Mouse (Mus musculus) intestine, embryonic 16.5 days (tissue): ENCODE measurements at regions not wholly inside any gene's neighbourhood (a gene's known extent, or its start where the extent isn't known, plus 50 kb on each side); places are given as distances from the start of the nearest gene placed in this dataset.

ENCODE experiments used
- ATAC-seq: fragments of 200-750 bp; cut with Nextera tagmentation; 2 replicates; pipeline ENCODE4 v1.8.0; 2017; ENCODE audit warnings: moderate TSS enrichment, moderate library complexity
- H3K27ac ChIP-seq: fragments of 300-500 bp; sonication (generic); 2 replicates; pipeline ENCODE4 v1.5.1; 2014; ENCODE audit warnings: mild to moderate bottlenecking, low read length
- H3K27me3 ChIP-seq: fragments of 300-500 bp; sonication (generic); replicated peaks from 2 replicates; pipeline ENCODE4 v1.6.1; 2014; ENCODE audit warnings: low read length, control low read depth, mixed read lengths; ENCODE audit not compliant: control insufficient read depth, insufficient read depth
- H3K36me3 ChIP-seq: fragments of 300-500 bp; sonication (generic); 2 replicates; pipeline ENCODE4 v1.6.1; 2014; ENCODE audit warnings: low read length, control low read depth; ENCODE audit not compliant: control insufficient read depth, insufficient read depth
- H3K4me1 ChIP-seq: fragments of 300-500 bp; sonication (generic); 2 replicates; pipeline ENCODE4 v1.6.1; 2014; ENCODE audit warnings: low read length, control low read depth, mixed read lengths; ENCODE audit not compliant: control insufficient read depth, insufficient read depth
- H3K4me2 ChIP-seq: fragments of 300-500 bp; sonication (generic); 2 replicates; pipeline ENCODE4 v1.6.1; 2014; ENCODE audit warnings: low read depth, low read length, control low read depth
- H3K4me3 ChIP-seq: fragments of 300-500 bp; sonication (generic); 2 replicates; pipeline ENCODE4 v1.5.1; 2014; ENCODE audit warnings: mild to moderate bottlenecking, low read length
- H3K9ac ChIP-seq: fragments of 300-500 bp; sonication (generic); 2 replicates; pipeline ENCODE4 v1.6.1; 2014; ENCODE audit warnings: low read depth, low read length
- H3K9me3 ChIP-seq: fragments of 300-500 bp; sonication (generic); 2 replicates; pipeline ENCODE4 v1.6.1; 2016; ENCODE audit warnings: low read length, control low read depth; ENCODE audit not compliant: control insufficient read depth
- WGBS: fragments of 180-500 bp; shearing (Covaris S2); extraction: QIAGEN DNeasy Blood & Tissue Kit; methylation state at CpG from one replicate; pipeline ENCODE4 v1.1.7; 2014; 5-methylcytosine and 5-hydroxymethylcytosine counted together

- no peaks in the 10 kb centered on the region for H3K4me1 ChIP-seq
- no peak for ATAC-seq
- 64% methylated on average over 2 of the region's 2 CpGs for WGBS
- no peaks in the 10 kb centered on the region for H3K27me3 ChIP-seq
- no peaks in the 10 kb centered on the region for H3K9me3 ChIP-seq
- no peaks in the 10 kb centered on the region for H3K36me3 ChIP-seq
- H3K4me3 ChIP-seq, result no peak overlapping the region
- no peak overlapping the region for H3K27ac ChIP-seq
- no peak overlapping the region for H3K4me2 ChIP-seq
- no peak overlapping the region for H3K9ac ChIP-seq
Measured at GRCm38 (mm10) chr7:125263756-125264155, 180.7 kb upstream of the Kdm8 start.

DNA sequence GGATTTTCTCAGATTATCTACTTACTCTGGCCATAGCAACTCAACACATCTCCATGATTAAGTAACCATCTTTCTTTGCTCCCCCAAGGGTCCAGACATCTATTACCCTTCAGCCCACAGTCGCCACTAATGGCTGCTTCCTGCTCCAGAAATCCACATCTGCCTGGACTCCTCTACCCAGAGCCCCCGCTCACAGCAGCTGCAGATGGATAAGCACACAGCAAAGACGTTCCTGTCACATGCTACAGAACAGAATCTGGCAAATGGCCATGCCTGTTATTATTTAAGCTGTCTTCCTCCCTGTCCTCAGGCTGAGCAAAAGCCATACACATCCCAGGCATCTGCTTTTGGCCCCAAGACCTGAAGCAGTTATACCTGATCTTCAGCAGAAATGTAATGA is 173.8 kb upstream of the Kdm8 start:
- 0 out of 2 replicates have a peak, but pooled peaks have one; percentile 31 for ATAC-seq
- no peaks in the 10 kb centered on the region for H3K9me3 ChIP-seq
- H3K4me3 ChIP-seq, result no peak overlapping the region
- 39% methylated on average over 3 of the region's 3 CpGs for WGBS
- H3K27ac ChIP-seq, result no peak overlapping the region
- no peaks in the 10 kb centered on the region for H3K27me3 ChIP-seq
- H3K4me1 ChIP-seq, result no peaks in the 10 kb centered on the region
- no peak overlapping the region for H3K9ac ChIP-seq
- H3K36me3 ChIP-seq, result no peaks in the 10 kb centered on the region
- no peak overlapping the region for H3K4me2 ChIP-seq

GRCm38 (mm10) chr7:125271356-125271755 is 173.1 kb upstream of the Kdm8 start:
- no peaks in the 10 kb centered on the region for H3K9me3 ChIP-seq
- H3K4me2 ChIP-seq, result no peak overlapping the region
- no peaks in the 10 kb centered on the region for H3K27me3 ChIP-seq
- no peak for ATAC-seq
- H3K27ac ChIP-seq, result no peak overlapping the region
- H3K9ac ChIP-seq, result no peak overlapping the region
- no peaks in the 10 kb centered on the region for H3K36me3 ChIP-seq
- WGBS, result 86% methylated on average over 4 of the region's 4 CpGs
- no peaks in the 10 kb centered on the region for H3K4me1 ChIP-seq
- no peak overlapping the region for H3K4me3 ChIP-seq

- H3K4me2 ChIP-seq, result no peak overlapping the region
- no peaks in the 10 kb centered on the region for H3K27me3 ChIP-seq
- H3K9me3 ChIP-seq, result no peaks in the 10 kb centered on the region
- no peak overlapping the region for H3K27ac ChIP-seq
- H3K4me1 ChIP-seq, result no peaks in the 10 kb centered on the region
- no peak for ATAC-seq
- no peak overlapping the region for H3K4me3 ChIP-seq
- no peak overlapping the region for H3K9ac ChIP-seq
- WGBS, result 76% methylated on average over 3 of the region's 3 CpGs
- H3K36me3 ChIP-seq, result no peaks in the 10 kb centered on the region
Measured at GRCm38 (mm10) chr7:125281371-125281770, 163.1 kb upstream of the Kdm8 start.

- Histone ChIP-seq H3K4me3 (no peak overlapping the region), H3K27me3 (no peaks in the 10 kb centered on the region), H3K27ac (no peak overlapping the region), H3K9me3 (no peaks in the 10 kb centered on the region), H3K4me1 (no peaks in the 10 kb centered on the region), H3K9ac (no peak overlapping the region), H3K36me3 (no peaks in the 10 kb centered on the region), H3K4me2 (no peak overlapping the region)
- ATAC-seq, result no peak
- 69% methylated on average over 2 of the region's 2 CpGs for WGBS
Measured at GRCm38 (mm10) chr7:125295226-125295625, 149.2 kb upstream of the Kdm8 start.

DNA sequence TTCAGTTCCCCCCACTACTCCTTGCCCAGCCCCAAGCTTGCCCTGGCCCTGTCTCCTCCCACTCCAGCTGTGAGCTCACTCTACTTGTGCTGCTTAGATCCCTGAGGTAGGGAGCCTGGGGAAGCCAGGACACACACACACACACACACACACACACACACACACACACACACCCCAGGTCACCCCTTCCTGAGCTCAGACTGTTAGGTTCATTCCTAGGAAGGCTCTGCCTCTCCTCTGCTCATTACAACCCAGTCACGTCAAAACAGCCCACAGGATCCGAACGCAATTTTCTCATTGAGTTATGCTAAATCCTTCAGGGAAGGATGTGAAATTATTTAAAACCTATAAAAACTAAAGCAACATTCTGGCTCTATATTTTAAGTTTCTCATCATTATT is 136.0 kb upstream of the Kdm8 start:
- ATAC-seq, result no peak
- H3K36me3 ChIP-seq, result no peaks in the 10 kb centered on the region
- 67% methylated on average over 3 of the region's 3 CpGs for WGBS
- H3K9ac ChIP-seq, result no peak overlapping the region
- no peak overlapping the region for H3K4me2 ChIP-seq
- no peaks in the 10 kb centered on the region for H3K4me1 ChIP-seq
- no peaks in the 10 kb centered on the region for H3K27me3 ChIP-seq
- H3K4me3 ChIP-seq, result no peak overlapping the region
- H3K27ac ChIP-seq, result no peak overlapping the region
- H3K9me3 ChIP-seq, result no peaks in the 10 kb centered on the region

DNA sequence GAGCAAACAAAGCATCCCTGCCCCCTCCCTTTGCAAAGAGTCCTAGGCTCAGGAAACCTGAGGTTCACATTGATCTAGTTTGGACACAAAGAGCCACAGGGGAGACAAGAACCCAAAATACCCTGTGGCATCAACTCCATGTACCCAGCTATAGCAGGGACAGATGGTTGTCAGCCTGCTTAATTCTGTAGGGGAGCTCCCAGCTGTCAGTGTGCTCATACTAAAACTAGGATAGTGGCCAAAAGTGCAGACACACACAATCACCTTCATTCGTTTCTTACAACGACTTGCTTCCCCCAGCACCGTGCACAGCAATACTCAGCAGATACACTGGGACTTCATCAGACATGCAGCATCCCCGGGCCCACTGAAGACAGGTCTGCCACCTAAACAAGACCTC is 133.5 kb upstream of the Kdm8 start:
- no peaks in the 10 kb centered on the region for H3K4me1 ChIP-seq
- WGBS, result 77% methylated on average over 4 of the region's 4 CpGs
- no peaks in the 10 kb centered on the region for H3K27me3 ChIP-seq
- H3K4me2 ChIP-seq, result no peak overlapping the region
- H3K36me3 ChIP-seq, result no peaks in the 10 kb centered on the region
- ATAC-seq, result no peak
- no peaks in the 10 kb centered on the region for H3K9me3 ChIP-seq
- no peak overlapping the region for H3K4me3 ChIP-seq
- no peak overlapping the region for H3K9ac ChIP-seq
- no peak overlapping the region for H3K27ac ChIP-seq

DNA sequence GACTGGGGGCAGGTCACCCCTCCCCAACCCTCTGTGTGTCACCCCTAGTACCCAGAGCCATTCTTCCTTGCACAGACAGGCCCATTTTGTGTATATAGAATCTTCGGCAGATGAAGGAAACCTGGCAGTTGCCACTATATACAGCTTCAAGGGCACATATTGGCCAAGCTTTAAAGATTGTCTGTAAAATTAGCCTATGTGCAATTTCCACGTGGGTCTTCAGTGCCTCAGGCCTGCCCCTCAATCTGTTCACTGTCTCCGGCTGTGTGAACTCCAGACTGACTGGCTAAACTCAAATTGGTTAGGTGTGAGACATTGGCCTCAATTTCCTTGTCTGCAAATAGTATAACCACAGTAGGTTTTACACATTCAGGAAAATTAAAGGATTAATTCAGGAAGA is 130.9 kb upstream of the Kdm8 start:
- Histone ChIP-seq H3K9me3 (no peaks in the 10 kb centered on the region), H3K27ac (no peak overlapping the region), H3K27me3 (no peaks in the 10 kb centered on the region), H3K9ac (no peak overlapping the region), H3K36me3 (no peaks in the 10 kb centered on the region), H3K4me2 (no peak overlapping the region), H3K4me3 (no peak overlapping the region), H3K4me1 (no peaks in the 10 kb centered on the region)
- WGBS, result 80% methylated on average over 3 of the region's 3 CpGs
- ATAC-seq, result no peak

- 55% methylated on average over 2 of the region's 2 CpGs for WGBS
- no peak for ATAC-seq
- H3K27me3 ChIP-seq, result no peaks in the 10 kb centered on the region
- H3K4me3 ChIP-seq, result no peak overlapping the region
- H3K27ac ChIP-seq, result no peak overlapping the region
- H3K4me1 ChIP-seq, result no peaks in the 10 kb centered on the region
- no peaks in the 10 kb centered on the region for H3K9me3 ChIP-seq
- no peak overlapping the region for H3K9ac ChIP-seq
- no peak overlapping the region for H3K4me2 ChIP-seq
- H3K36me3 ChIP-seq, result no peaks in the 10 kb centered on the region
Measured at GRCm38 (mm10) chr7:125334769-125335168, 109.7 kb upstream of the Kdm8 start.

- no peaks in the 10 kb centered on the region for H3K4me1 ChIP-seq
- H3K4me3 ChIP-seq, result no peak overlapping the region
- no peaks in the 10 kb centered on the region for H3K9me3 ChIP-seq
- no peak overlapping the region for H3K27ac ChIP-seq
- WGBS, result 52% methylated on average over 3 of the region's 3 CpGs
- no peak overlapping the region for H3K9ac ChIP-seq
- no peaks in the 10 kb centered on the region for H3K27me3 ChIP-seq
- ATAC-seq, result no peak
- H3K36me3 ChIP-seq, result no peaks in the 10 kb centered on the region
- H3K4me2 ChIP-seq, result no peak overlapping the region
Measured at GRCm38 (mm10) chr7:125335586-125336165, 108.8 kb upstream of the Kdm8 start.
